Comparison of ENCODE assay signal across 11 mouse cellular contexts in the genomic region with DNA sequence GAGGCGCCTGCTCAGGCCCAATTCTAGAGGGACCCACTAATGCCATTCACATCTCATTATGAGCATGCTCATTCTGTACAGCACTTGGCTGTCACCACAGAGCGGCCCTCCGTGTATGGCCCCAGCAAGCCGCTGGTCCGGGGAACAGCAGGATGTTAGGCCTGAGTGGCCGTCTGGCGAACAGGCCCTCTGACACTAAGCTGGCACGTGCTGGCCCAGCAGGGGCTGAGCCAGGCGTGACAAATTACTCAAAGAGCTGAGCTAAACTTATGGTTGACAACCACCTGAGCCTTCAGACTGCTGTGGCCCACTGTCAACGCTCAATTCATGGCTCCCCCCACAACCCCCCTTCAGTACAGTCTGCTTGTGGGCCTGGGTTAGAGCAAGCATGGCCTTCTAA. TPM values are rescaled to one million over a fixed set of nuclear protein-coding genes. Genes with fewer than 3 reads are reported as not detected.
DNase-seq lines count a peak whose midpoint lies in the region; ATAC-seq and TF ChIP-seq lines count a peak whose summit lies in the region.
"Had no signal": no experiment of that assay in that cellular context is flagged by ENCODE, and none has a peak within 500 bp of the region (broad histone marks: within the 10 kb centered on the region; RNA-seq: fewer than 3 reads in every experiment).

No protein-coding gene starts in this region.

- no peak overlapping the region for H3K27ac ChIP-seq in CH12.LX (ENCODE audit: insufficient read depth, low read depth)
- peak overlapping the region; percentile 56 for H3K27ac ChIP-seq in hindbrain, embryonic 10.5 days
- H3K27ac ChIP-seq in midbrain, embryonic 13.5 days, result peak overlapping the region; percentile 64
- H3K27ac ChIP-seq in stomach, postnatal 0 days (replicated peaks), result no peak overlapping the region
- H3K27ac ChIP-seq: heart, adult 2 months; liver, embryonic 13.5 days had no signal

- no peak overlapping the region for H3K4me2 ChIP-seq in CH12.LX (ENCODE audit: insufficient read depth, low read depth, poor library complexity, severe bottlenecking)
- no peak overlapping the region for H3K4me2 ChIP-seq in midbrain, embryonic 13.5 days (replicated peaks)
- H3K4me2 ChIP-seq in stomach, postnatal 0 days (replicated peaks; ENCODE audit: low read depth), result no peak overlapping the region
- H3K4me2 ChIP-seq: liver, embryonic 13.5 days had no signal

- H3K4me1 ChIP-seq in CH12.LX (ENCODE audit: control insufficient read depth in 1 of 2, insufficient read depth in 2 of 2), result peaks cover 24 to 90% of the 10 kb centered on the region in 2 experiments
- H3K4me1 ChIP-seq in hindbrain, embryonic 10.5 days (replicated peaks), result peaks cover 51% of the 10 kb centered on the region
- H3K4me1 ChIP-seq in midbrain, embryonic 13.5 days (replicated peaks), result peaks cover 54% of the 10 kb centered on the region
- H3K4me1 ChIP-seq in stomach, postnatal 0 days (replicated peaks; ENCODE audit: control insufficient read depth, insufficient read depth), result no peaks in the 10 kb centered on the region

- no peak for TF ChIP-seq POLR2A in CH12.LX (IDR thresholded peaks at IDR 0.05; ENCODE audit: low read depth, low read length)

- in situ Hi-C loops in CH12.LX (cut with MboI; ENCODE audit: low pct_ligation_motif_present, low pct_unique_long_range_greater_than_20kb, low sequenced_read_pairs), result loop anchor here (10.0 kb wide), 1 partner anchor 153 kb away; no protein-coding TSS in a partner anchor

- TF ChIP-seq CTCF in CH12.LX (conservative IDR thresholded peaks at IDR 0.05 in 1 of 2, IDR thresholded peaks at IDR 0.05 in 1 of 2; ENCODE audit: low read depth in 2 of 2, low read length in 2 of 2), result no peak
- no peak for TF ChIP-seq CTCF in stomach, postnatal 0 days (IDR thresholded peaks at IDR 0.05; ENCODE audit: low read depth)

- no peak overlapping the region for H3K9ac ChIP-seq in CH12.LX (ENCODE audit: insufficient read depth, low read depth)
- H3K9ac ChIP-seq in midbrain, embryonic 13.5 days (replicated peaks), result no peak overlapping the region
- no peak overlapping the region for H3K9ac ChIP-seq in stomach, postnatal 0 days (ENCODE audit: low read length)
- H3K9ac ChIP-seq: liver, embryonic 13.5 days had no signal

- H3K4me3 ChIP-seq in CH12.LX (replicated peaks in 1 of 3; ENCODE audit: low read depth in 2 of 3, low read length in 2 of 3, poor library complexity in 1 of 3), result no peak overlapping the region
- no peak overlapping the region for H3K4me3 ChIP-seq in hindbrain, embryonic 10.5 days
- no peak overlapping the region for H3K4me3 ChIP-seq in midbrain, embryonic 13.5 days (replicated peaks)
- H3K4me3 ChIP-seq in stomach, postnatal 0 days (ENCODE audit: low read depth, low read length), result no peak overlapping the region
- H3K4me3 ChIP-seq: heart, adult 2 months; liver, embryonic 13.5 days had no signal

- peaks cover 0 to 16% of the 10 kb centered on the region in 2 experiments for H3K36me3 ChIP-seq in CH12.LX (replicated peaks in 1 of 2; ENCODE audit: control insufficient read depth in 1 of 2, insufficient read depth in 1 of 2, low read length in 1 of 2)
- no peaks in the 10 kb centered on the region for H3K36me3 ChIP-seq in hindbrain, embryonic 10.5 days
- H3K36me3 ChIP-seq in midbrain, embryonic 13.5 days, result no peaks in the 10 kb centered on the region
- H3K36me3 ChIP-seq in stomach, postnatal 0 days (ENCODE audit: control insufficient read depth, insufficient read depth, low read length), result no peaks in the 10 kb centered on the region
- H3K36me3 ChIP-seq: liver, embryonic 13.5 days had no signal

- 14% methylated on average over 10 of the region's 10 CpGs for WGBS in hindbrain, embryonic 10.5 days
- 5% methylated on average over 10 of the region's 10 CpGs for WGBS in midbrain, embryonic 13.5 days
- 67% methylated on average over 10 of the region's 10 CpGs for WGBS in stomach, postnatal 0 days

- H3K79me2 ChIP-seq in CH12.LX (replicated peaks; ENCODE audit: control insufficient read depth, extremely low read depth, insufficient read depth, poor library complexity, severe bottlenecking), result no peaks in the 10 kb centered on the region

- no peak for DNase-seq in CH12.LX (ENCODE audit: extremely low read depth)
- DNase-seq in embryo, embryonic 10.5 days (ENCODE audit: low spot score), result peak; percentile 57
- DNase-seq in hindbrain, embryonic 10.5 days (ENCODE audit: low spot score), result peak; percentile 64
- no peak for DNase-seq in gastrocnemius, postnatal 10 days
- DNase-seq in stomach, postnatal 0 days (ENCODE audit: low spot score), result no peak
- no peak for DNase-seq in adipocyte (ENCODE audit: low spot score)
- DNase-seq: heart, adult 2 months; kidney, adult 18-20 months; liver, embryonic 13.5 days; thymus, postnatal 36 days had no signal

- TF ChIP-seq RAD21 in CH12.LX (IDR thresholded peaks at IDR 0.05; ENCODE audit: low read depth, low read length), result no peak

- dilution Hi-C loops in CH12.LX (cut with MboI; ENCODE audit: extremely low pct_ligation_motif_present, extremely low pct_unique_long_range_greater_than_20kb, low sequenced_read_pairs), result no loop called here

- H3K9me3 ChIP-seq in CH12.LX (replicated peaks; ENCODE audit: low read length), result no peaks in the 10 kb centered on the region
- H3K9me3 ChIP-seq in hindbrain, embryonic 10.5 days, result no peaks in the 10 kb centered on the region
- no peaks in the 10 kb centered on the region for H3K9me3 ChIP-seq in midbrain, embryonic 13.5 days
- H3K9me3 ChIP-seq in stomach, postnatal 0 days (ENCODE audit: control insufficient read depth, low read length), result no peaks in the 10 kb centered on the region
- H3K9me3 ChIP-seq: liver, embryonic 13.5 days had no signal

- H3K27me3 ChIP-seq in CH12.LX (replicated peaks), result no peaks in the 10 kb centered on the region
- peaks cover 66% of the 10 kb centered on the region for H3K27me3 ChIP-seq in hindbrain, embryonic 10.5 days (ENCODE audit: insufficient read depth, poor library complexity, severe bottlenecking)
- H3K27me3 ChIP-seq in midbrain, embryonic 13.5 days, result peaks cover 20% of the 10 kb centered on the region
- no peaks in the 10 kb centered on the region for H3K27me3 ChIP-seq in stomach, postnatal 0 days (ENCODE audit: control insufficient read depth, insufficient read depth, low read length)
- H3K27me3 ChIP-seq: liver, embryonic 13.5 days had no signal

- peak; percentile 90 for ATAC-seq in midbrain, embryonic 13.5 days
- ATAC-seq in stomach, postnatal 0 days (ENCODE audit: low FRiP score, low TSS enrichment), result no peak

- no peak for TF ChIP-seq EP300 in CH12.LX (IDR thresholded peaks at IDR 0.05; ENCODE audit: low read length)
- no peak for TF ChIP-seq EP300 in stomach, postnatal 0 days (optimal IDR thresholded peaks at IDR 0.05)

TF ChIP-seq in CH12.LX, 34 proteins besides CTCF, POLR2A, EP300 and RAD21:
- TF ChIP-seq SMC3 (IDR thresholded peaks at IDR 0.05; ENCODE audit: low read depth, low read length), result no peak
- TF ChIP-seq BHLHE40 (IDR thresholded peaks at IDR 0.05; ENCODE audit: low read depth, low read length), result peak; percentile 49; the same call in 1 of the 2 replicates

RNA-seq across cellular contexts. Expression of gene Insm1, which starts 40.5 kb away (rescaled TPM):
- total RNA-seq in CH12.LX (2012; rRNA removed) (not detected in 2 replicates), CH12.LX (2014; rRNA removed) (not detected in 2 replicates)
- polyA plus RNA-seq in CH12.LX (2012; ENCODE audit: insufficient read length, low read depth), result not detected in 2 replicates
- 4.9 and 7.3 TPM in 2 replicates for polyA plus RNA-seq in hindbrain, embryonic 10.5 days (2016; fragmentation: Nextera tagmentation; extraction: Ambion mirVana)
- 7.1 and 8.9 TPM in 2 replicates for polyA plus RNA-seq in midbrain, embryonic 13.5 days (2015; fragmentation: Nextera tagmentation; extraction: Ambion mirVana)
- not detected for total RNA-seq in gastrocnemius, postnatal 10 days (2021)
- polyA plus RNA-seq in stomach, postnatal 0 days (2015; fragmentation: Nextera tagmentation; extraction: Ambion mirVana), result 0.29 and 0.44 TPM in 2 replicates
- total RNA-seq: heart, adult 2 months had no signal
- polyA plus RNA-seq: heart, adult 2 months; liver, embryonic 13.5 days had no signal

Comparison
In these comparisons a context has a peak if more than half of its experiments do, and no peak if none do; other contexts are left out.
1. DNase-seq: peak in embryo, embryonic 10.5 days (single experiment) and hindbrain, embryonic 10.5 days (single experiment); none in CH12.LX (single experiment), gastrocnemius, postnatal 10 days (single experiment), stomach, postnatal 0 days (single experiment) and adipocyte (single experiment).
2. H3K27ac ChIP-seq: peak in hindbrain, embryonic 10.5 days (single experiment) and midbrain, embryonic 13.5 days (single experiment); none in CH12.LX (single experiment) and stomach, postnatal 0 days (single experiment).